Mouse (Mus musculus) natural killer cell, adult 2 months (primary cell): Measurements from ENCODE around the gene Pon3.

ENCODE experiments used
- DNase-seq, 2 experiments: peaks; one replicate each; pipeline ENCODE4 v3.0.0; 2022; ENCODE audit warnings: low spot score in 2 of 2

Gene Pon3

GRCm38 (mm10) chr6:5179189-5179588 is 76.9 kb downstream of the Pon3 start:
- no peak for DNase-seq

- DNase-seq, result no peak
Measured at GRCm38 (mm10) chr6:5177967-5178891, 77.9 kb downstream of the Pon3 start.

GRCm38 (mm10) chr6:5174179-5174812 is 81.8 kb downstream of the Pon3 start:
- DNase-seq, result no peak

- DNase-seq, result no peak
Measured at GRCm38 (mm10) chr6:5172571-5172970, 83.5 kb downstream of the Pon3 start.

- DNase-seq, result no peak
Measured at GRCm38 (mm10) chr6:5171418-5171817, 84.7 kb downstream of the Pon3 start.
